Mouse (Mus musculus): Measurements from ENCODE around the gene Vps13a.

- TF ChIP-seq CTCF (IDR thresholded peaks at IDR 0.05; ENCODE audit: borderline replicate concordance, control insufficient read depth, extremely low read depth, insufficient read depth, low read length, poor library complexity) (no peak), POLR2A (IDR thresholded peaks at IDR 0.05; ENCODE audit: control insufficient read depth, extremely low read depth, insufficient read depth, low read length, poor library complexity) (no peak)
Measured at GRCm38 (mm10) chr19:16755226-16755625, 25.5 kb downstream of the Vps13a start.
